Comparison of ENCODE assay signal across 8 mouse cellular contexts in genomic region chr19:57118785-57119565, GRCm38 (mm10).
DNase-seq lines count a peak whose midpoint lies in the region; ATAC-seq and TF ChIP-seq lines count a peak whose summit lies in the region.

No protein-coding gene starts in this region.

- DNase-seq in cerebellum, adult 11 months: peak; percentile 65
- DNase-seq in limb, embryonic 14.5 days (ENCODE audit: low spot score): peak; percentile 87
- DNase-seq in spleen, adult 2 months (ENCODE audit: low read depth in 1 of 2, low spot score in 2 of 2): peak; percentile 91 to 92

- TF ChIP-seq CTCF in spleen, adult 2 months (IDR thresholded peaks at IDR 0.05; ENCODE audit: extremely low read depth, insufficient read depth, insufficient read length, insufficient replicate concordance): no peak

- H3K4me3 ChIP-seq in embryonic facial prominence, embryonic 15.5 days (replicated peaks): peak overlapping the region; percentile 46
- H3K4me3 ChIP-seq in heart, embryonic 13.5 days: peak overlapping the region; percentile 48
- H3K4me3 ChIP-seq in kidney, embryonic 15.5 days (replicated peaks): peak overlapping the region; percentile 48
- H3K4me3 ChIP-seq in limb, embryonic 14.5 days (replicated peaks; ENCODE audit: low read length): peak overlapping the region; percentile 38
- H3K4me3 ChIP-seq in midbrain, embryonic 16.5 days (ENCODE audit: low read depth, low read length): peak overlapping the region; percentile 29
- peak overlapping the region; percentile 81 for H3K4me3 ChIP-seq in spleen, adult 2 months (ENCODE audit: extremely low read depth, insufficient read depth, insufficient read length)

- WGBS in embryonic facial prominence, embryonic 15.5 days: 35% methylated on average over 22 of the region's 22 CpGs
- WGBS in heart, embryonic 13.5 days: 43% methylated on average over 22 of the region's 22 CpGs
- WGBS in kidney, embryonic 15.5 days: 37% methylated on average over 22 of the region's 22 CpGs
- 37% methylated on average over 22 of the region's 22 CpGs for WGBS in limb, embryonic 14.5 days
- 37% methylated on average over 22 of the region's 22 CpGs for WGBS in midbrain, embryonic 16.5 days
- WGBS in spleen, adult 2 months: 10% methylated on average over 22 of the region's 22 CpGs

- H3K9ac ChIP-seq in embryonic facial prominence, embryonic 15.5 days: peak overlapping the region; percentile 18
- H3K9ac ChIP-seq in heart, embryonic 13.5 days: peak overlapping the region; percentile 80
- peak overlapping the region; percentile 41 for H3K9ac ChIP-seq in kidney, embryonic 15.5 days
- H3K9ac ChIP-seq in limb, embryonic 14.5 days (ENCODE audit: low read depth, low read length, severe bottlenecking): peak overlapping the region; percentile 46
- peak overlapping the region; percentile 60 for H3K9ac ChIP-seq in midbrain, embryonic 16.5 days (ENCODE audit: low read depth, low read length)

- H3K4me1 ChIP-seq in embryonic facial prominence, embryonic 15.5 days: peaks cover 44% of the 10 kb centered on the region
- H3K4me1 ChIP-seq in heart, embryonic 13.5 days: peaks cover 67% of the 10 kb centered on the region
- peaks cover 70% of the 10 kb centered on the region for H3K4me1 ChIP-seq in kidney, embryonic 15.5 days
- peaks cover 42% of the 10 kb centered on the region for H3K4me1 ChIP-seq in limb, embryonic 14.5 days (ENCODE audit: control insufficient read depth, insufficient read depth, low read length)
- peaks cover 26% of the 10 kb centered on the region for H3K4me1 ChIP-seq in midbrain, embryonic 16.5 days (ENCODE audit: control insufficient read depth, insufficient read depth, low read length)
- H3K4me1 ChIP-seq in spleen, adult 2 months (ENCODE audit: control insufficient read depth, insufficient read depth, insufficient read length): peaks cover 27% of the 10 kb centered on the region; the same call in 1 of the 2 replicates

- H3K36me3 ChIP-seq in embryonic facial prominence, embryonic 15.5 days: no peaks in the 10 kb centered on the region
- H3K36me3 ChIP-seq in heart, embryonic 13.5 days: peaks cover 13% of the 10 kb centered on the region
- H3K36me3 ChIP-seq in kidney, embryonic 15.5 days: peaks cover under 1% of the 10 kb centered on the region; the same call in 1 of the 2 replicates
- H3K36me3 ChIP-seq in limb, embryonic 14.5 days (ENCODE audit: control insufficient read depth, insufficient read depth, low read length): no peaks in the 10 kb centered on the region
- H3K36me3 ChIP-seq in midbrain, embryonic 16.5 days (ENCODE audit: control insufficient read depth, insufficient read depth, low read length): no peaks in the 10 kb centered on the region
- H3K36me3 ChIP-seq in spleen, adult 2 months (ENCODE audit: control insufficient read depth, insufficient read depth, low read length): peaks cover 7% of the 10 kb centered on the region; the same call in 1 of the 2 replicates

- peak overlapping the region; percentile 53 for H3K4me2 ChIP-seq in embryonic facial prominence, embryonic 15.5 days (replicated peaks)
- peak overlapping the region; percentile 62 for H3K4me2 ChIP-seq in heart, embryonic 13.5 days
- H3K4me2 ChIP-seq in kidney, embryonic 15.5 days: peak overlapping the region; percentile 65
- peak overlapping the region; percentile 47 for H3K4me2 ChIP-seq in limb, embryonic 14.5 days (replicated peaks; ENCODE audit: low read depth, low read length, severe bottlenecking)
- peak overlapping the region; percentile 55 for H3K4me2 ChIP-seq in midbrain, embryonic 16.5 days (ENCODE audit: low read length)

- no peaks in the 10 kb centered on the region for H3K27me3 ChIP-seq in embryonic facial prominence, embryonic 15.5 days
- H3K27me3 ChIP-seq in heart, embryonic 13.5 days (replicated peaks): no peaks in the 10 kb centered on the region
- no peaks in the 10 kb centered on the region for H3K27me3 ChIP-seq in kidney, embryonic 15.5 days
- no peaks in the 10 kb centered on the region for H3K27me3 ChIP-seq in limb, embryonic 14.5 days (ENCODE audit: control insufficient read depth, insufficient read depth, low read length)
- H3K27me3 ChIP-seq in midbrain, embryonic 16.5 days (ENCODE audit: control insufficient read depth, insufficient read depth, low read depth, low read length): no peaks in the 10 kb centered on the region
- no peaks in the 10 kb centered on the region for H3K27me3 ChIP-seq in spleen, adult 2 months (ENCODE audit: control insufficient read depth, insufficient read depth, low read length)

- H3K9me3 ChIP-seq in embryonic facial prominence, embryonic 15.5 days (replicated peaks): no peaks in the 10 kb centered on the region
- no peaks in the 10 kb centered on the region for H3K9me3 ChIP-seq in heart, embryonic 13.5 days
- no peaks in the 10 kb centered on the region for H3K9me3 ChIP-seq in kidney, embryonic 15.5 days (replicated peaks)
- H3K9me3 ChIP-seq in limb, embryonic 14.5 days (ENCODE audit: control insufficient read depth, low read length): no peaks in the 10 kb centered on the region
- no peaks in the 10 kb centered on the region for H3K9me3 ChIP-seq in midbrain, embryonic 16.5 days (replicated peaks; ENCODE audit: control insufficient read depth, low read length, poor library complexity, severe bottlenecking)

- H3K27ac ChIP-seq in embryonic facial prominence, embryonic 15.5 days (replicated peaks): peak overlapping the region; percentile 87
- peak overlapping the region; percentile 74 for H3K27ac ChIP-seq in heart, embryonic 13.5 days (replicated peaks)
- peak overlapping the region; percentile 88 for H3K27ac ChIP-seq in kidney, embryonic 15.5 days
- peak overlapping the region; percentile 83 for H3K27ac ChIP-seq in limb, embryonic 14.5 days (replicated peaks; ENCODE audit: low read depth, low read length)
- H3K27ac ChIP-seq in midbrain, embryonic 16.5 days (ENCODE audit: low read length): peak overlapping the region; percentile 69
- peak overlapping the region; percentile 98 for H3K27ac ChIP-seq in spleen, adult 2 months (ENCODE audit: insufficient read depth, low read length)

- peak; percentile 64; the same call in 1 of the 2 replicates for TF ChIP-seq POLR2A in limb, embryonic 14.5 days (IDR thresholded peaks at IDR 0.05; ENCODE audit: borderline replicate concordance, extremely low read depth, insufficient read depth, insufficient read length)
- TF ChIP-seq POLR2A in spleen, adult 2 months (IDR thresholded peaks at IDR 0.05; ENCODE audit: low read depth, low read length): peak; percentile 93

- ATAC-seq in cerebellum, adult (ENCODE audit: insufficient number of reproducible peaks, low FRiP score, low TSS enrichment): no peak
- ATAC-seq in embryonic facial prominence, embryonic 15.5 days (ENCODE audit: insufficient number of reproducible peaks, low FRiP score, low TSS enrichment, low read depth): peak; percentile 56
- ATAC-seq in heart, embryonic 13.5 days (ENCODE audit: extremely low read depth, insufficient number of reproducible peaks, low FRiP score, low TSS enrichment): no peak
- ATAC-seq in kidney, embryonic 15.5 days (replicated peaks; ENCODE audit: low FRiP score): peak; percentile 94
- peak; percentile 68; the same call in 1 of the 2 replicates for ATAC-seq in limb, embryonic 14.5 days (ENCODE audit: low FRiP score, low read depth)
- peak; percentile 79 for ATAC-seq in midbrain, embryonic 16.5 days

Comparison
In these comparisons a context has a peak if more than half of its experiments do, and no peak if none do; other contexts are left out.
1. ATAC-seq: peak in embryonic facial prominence, embryonic 15.5 days (single experiment), kidney, embryonic 15.5 days (single experiment), limb, embryonic 14.5 days (single experiment) and midbrain, embryonic 16.5 days (single experiment); none in cerebellum, adult (single experiment) and heart, embryonic 13.5 days (single experiment).
2. H3K4me3 ChIP-seq: peak in every context shown above with its lines; median percentile 81 in spleen, adult 2 months; 48 in heart, embryonic 13.5 days; 48 in kidney, embryonic 15.5 days; 46 in embryonic facial prominence, embryonic 15.5 days; 38 in limb, embryonic 14.5 days; 29 in midbrain, embryonic 16.5 days.
3. H3K9ac ChIP-seq: peak in every context shown above with its lines; median percentile 80 in heart, embryonic 13.5 days; 60 in midbrain, embryonic 16.5 days; 46 in limb, embryonic 14.5 days; 41 in kidney, embryonic 15.5 days; 18 in embryonic facial prominence, embryonic 15.5 days.
4. Peak in every context shown above with its lines, with median percentiles within 50 percentile points of each other: DNase-seq, H3K27ac ChIP-seq and H3K4me2 ChIP-seq.